Mouse (Mus musculus) liver, embryonic 14.5 days (tissue): ENCODE data around the gene Tmem56.

Experiments used
- CTCF ChIP-seq: IDR thresholded peaks from 2 replicates; pipeline ENCODE4 v1.5.1; 2016; ENCODE audit warnings: antibody characterized with exemption, low read depth, control low read depth
- EP300 ChIP-seq: IDR thresholded peaks from 2 replicates; pipeline ENCODE4 v1.6.1; 2016; ENCODE audit warnings: antibody characterized with exemption, low read depth

DNA sequence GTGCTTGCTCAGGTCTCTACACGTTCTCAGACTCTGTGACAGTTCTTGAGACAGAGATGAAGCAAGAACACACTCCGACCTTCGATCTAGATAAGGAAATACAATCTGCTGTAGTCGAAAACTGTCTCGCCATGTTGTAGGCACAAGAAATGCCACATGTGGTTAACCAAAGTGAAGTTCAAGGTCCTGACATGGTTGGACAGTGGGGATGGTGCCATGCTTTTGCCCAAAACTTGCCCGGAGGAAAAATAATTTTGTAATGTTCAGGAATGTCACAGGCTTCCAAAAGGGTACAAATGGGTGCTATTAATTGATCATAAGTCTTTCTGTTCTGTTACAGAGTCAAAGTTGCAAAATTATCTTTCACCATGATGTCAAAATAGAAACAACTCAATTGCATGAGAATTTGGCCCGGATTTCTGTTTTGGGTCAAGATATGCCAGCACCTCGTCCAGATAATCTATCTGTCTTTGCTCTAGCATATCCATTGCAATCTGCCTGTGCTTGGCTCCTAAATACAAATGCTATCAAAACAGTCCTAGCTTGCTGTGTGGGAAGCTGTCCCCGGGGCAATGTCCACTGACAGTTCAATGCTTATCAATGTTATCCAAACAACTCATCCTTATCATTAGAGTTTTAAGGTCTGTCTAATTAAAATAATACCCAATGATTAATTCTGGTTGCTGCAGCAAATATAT lies 108.5 kb downstream of the Tmem56 start:
- TF ChIP-seq CTCF (no peak), EP300 (no peak)
